In the genomic region with DNA sequence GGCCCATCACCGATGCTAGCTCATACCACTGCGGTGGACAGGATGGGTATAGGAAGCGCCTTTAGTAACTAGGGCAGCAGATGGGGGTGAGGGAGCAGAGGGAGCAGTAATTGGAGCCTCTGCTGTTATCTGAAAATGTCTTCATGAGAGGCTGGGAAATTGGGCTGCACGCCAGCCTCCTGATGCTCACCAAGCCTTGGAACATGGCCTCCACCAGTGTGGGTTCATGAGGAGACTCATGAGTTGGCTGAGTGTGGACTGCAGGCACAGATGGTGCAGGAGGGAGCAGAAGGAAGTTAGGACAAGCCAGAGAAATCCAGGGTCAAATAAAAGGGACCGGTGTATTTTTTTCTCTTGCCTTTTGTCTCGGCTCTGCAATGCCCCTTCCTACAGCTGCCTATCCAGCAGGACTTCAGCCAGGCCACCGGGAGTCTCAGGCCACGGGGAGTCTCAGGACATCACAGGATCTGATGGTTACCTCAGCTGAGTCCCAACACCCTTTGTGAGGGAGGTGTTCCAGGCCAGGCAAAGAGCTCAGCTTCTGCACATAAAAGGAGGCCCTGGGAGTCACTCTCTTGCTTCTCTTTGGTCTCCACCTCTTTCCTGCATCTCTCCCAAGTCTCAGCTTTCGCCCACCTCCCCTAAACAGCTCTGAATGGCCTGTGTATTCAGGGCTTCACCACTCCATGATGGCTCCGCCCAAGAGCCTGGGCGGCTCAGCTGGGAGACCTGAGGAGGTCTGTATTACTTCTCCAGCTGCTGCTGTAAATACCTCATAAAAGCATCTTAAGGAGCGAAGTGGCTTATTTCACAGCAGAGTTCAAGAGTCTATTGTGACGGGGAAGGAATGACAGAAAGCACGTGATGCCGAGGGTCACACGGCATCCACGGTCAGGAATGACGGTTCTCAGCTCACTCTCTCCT, we compare ENCODE assay signal across 9 mouse cellular contexts. TPM values are rescaled to one million over a fixed set of nuclear protein-coding genes. Genes with fewer than 3 reads are reported as not detected.
DNase-seq lines count a peak whose midpoint lies in the region; ATAC-seq and TF ChIP-seq lines count a peak whose summit lies in the region.
"Had no signal": no experiment of that assay in that cellular context is flagged by ENCODE, and none has a peak within 500 bp of the region (broad histone marks: within the 10 kb centered on the region; RNA-seq: fewer than 3 reads in every experiment).

No protein-coding gene starts in this region.

- no peaks in the 10 kb centered on the region for H3K27me3 ChIP-seq in kidney, adult 2 months (replicated peaks; ENCODE audit: control insufficient read depth, insufficient read depth, low read length)
- H3K27me3 ChIP-seq: CH12.LX had no signal

- no peak for TF ChIP-seq POLR2A in kidney, adult 2 months (IDR thresholded peaks at IDR 0.05; ENCODE audit: low read depth, low read length)

- peak; percentile 81 for ATAC-seq in cerebellum, adult (ENCODE audit: insufficient number of reproducible peaks, low FRiP score, low TSS enrichment)

- H3K4me3 ChIP-seq in kidney, adult 2 months (ENCODE audit: insufficient read depth, low read depth, low read length), result no peak overlapping the region

- H3K4me1 ChIP-seq in kidney, adult 2 months (ENCODE audit: control insufficient read depth, insufficient read depth, low read length), result peaks cover 39% of the 10 kb centered on the region

- DNase-seq in kidney, adult 2 months, result no peak
- no peak for DNase-seq in kidney, adult 8-10 months
- peak; percentile 81 for DNase-seq in forelimb bud, embryonic 11.5 days (ENCODE audit: low read depth, low spot score)
- peak; percentile 47 for DNase-seq in layer of hippocampus, adult 9-11 months
- DNase-seq in B cell, adult 2 months, result no peak
- DNase-seq in thymus, postnatal 36 days, result no peak
- DNase-seq in right cerebral cortex, postnatal 14 days, result no peak

- 59% methylated on average over 18 of the region's 18 CpGs for WGBS in kidney, adult 2 months

- TF ChIP-seq CTCF in kidney, adult 2 months (conservative IDR thresholded peaks at IDR 0.05; ENCODE audit: insufficient read depth, insufficient read length, low read depth, low read length), result no peak

- peak overlapping the region; percentile 6; the same call in 1 of the 2 replicates for H3K27ac ChIP-seq in kidney, adult 2 months (ENCODE audit: insufficient read depth, low read depth, low read length)

- H3K36me3 ChIP-seq in kidney, adult 2 months (ENCODE audit: control insufficient read depth, insufficient read depth, low read length), result no peaks in the 10 kb centered on the region

RNA-seq across cellular contexts. Expression of gene Tmem51, which starts 23.4 kb away (rescaled TPM):
- polyA plus RNA-seq in kidney, adult 2 months (2012; rRNA removed), result 59.6 and 60.4 TPM in 2 replicates

RNA-seq across cellular contexts. Expression of gene Fhad1, which starts 45.8 kb away (rescaled TPM):
- polyA plus RNA-seq in kidney, adult 2 months (2012; rRNA removed), result 0.18 and 0.28 TPM in 2 replicates

Comparison
In these comparisons a context has a peak if more than half of its experiments do, and no peak if none do; other contexts are left out.
1. DNase-seq: peak in forelimb bud, embryonic 11.5 days (single experiment) and layer of hippocampus, adult 9-11 months (single experiment); none in kidney, adult 2 months (single experiment), kidney, adult 8-10 months (0 of 2), B cell, adult 2 months (0 of 2), thymus, postnatal 36 days (0 of 2) and right cerebral cortex, postnatal 14 days (single experiment).